Mouse (Mus musculus) hindbrain, embryonic 15.5 days (tissue): Measurements from ENCODE around the gene Txnrd3. TPM values are rescaled to one million over a fixed set of nuclear protein-coding genes. Genes with fewer than 3 reads are reported as not detected.

ENCODE experiments used
- ATAC-seq: fragments of 200-750 bp; cut with Nextera tagmentation; 2 replicates; pipeline ENCODE4 v1.8.0; 2017; ENCODE audit warnings: low read depth, moderate number of reproducible peaks, moderate TSS enrichment; ENCODE audit not compliant: low FRiP score
- H3K27ac ChIP-seq: fragments of 300-500 bp; sonication (generic); replicated peaks from 2 replicates; pipeline ENCODE4 v1.5.1; 2015; ENCODE audit warnings: mild to moderate bottlenecking, inconsistent platforms
- H3K27me3 ChIP-seq: fragments of 300-500 bp; sonication (generic); 2 replicates; pipeline ENCODE4 v1.6.1; 2015; ENCODE audit warnings: control low read depth, inconsistent platforms
- H3K36me3 ChIP-seq: fragments of 300-500 bp; sonication (generic); 2 replicates; pipeline ENCODE4 v1.6.1; 2015; ENCODE audit warnings: control low read depth, inconsistent platforms
- H3K4me1 ChIP-seq: fragments of 300-500 bp; sonication (generic); replicated peaks from 2 replicates; pipeline ENCODE4 v1.6.1; 2015; ENCODE audit warnings: control low read depth, inconsistent platforms
- H3K4me2 ChIP-seq: fragments of 300-500 bp; sonication (generic); 2 replicates; pipeline ENCODE4 v1.6.1; 2015; ENCODE audit warnings: moderate library complexity, mild to moderate bottlenecking, inconsistent platforms
- H3K4me3 ChIP-seq: fragments of 300-500 bp; sonication (generic); 2 replicates; pipeline ENCODE4 v1.5.1; 2015; ENCODE audit warnings: mild to moderate bottlenecking, inconsistent platforms
- H3K9ac ChIP-seq: fragments of 300-500 bp; sonication (generic); 2 replicates; pipeline ENCODE4 v1.6.1; 2015; ENCODE audit warnings: inconsistent platforms
- H3K9me3 ChIP-seq: fragments of 300-500 bp; sonication (generic); 2 replicates; pipeline ENCODE4 v1.6.1; 2016; ENCODE audit warnings: control low read depth, inconsistent platforms
- WGBS: fragments of 180-500 bp; shearing (Covaris S2); methylation state at CpG from one replicate; pipeline ENCODE4 v1.1.7; 2015; 5-methylcytosine and 5-hydroxymethylcytosine counted together
- polyA plus RNA-seq: library from polyadenylated mRNA; unstranded; fragments of >200 nt; fragmentation: Nextera tagmentation; extraction: Ambion mirVana; gene quantifications from 2 replicates; pipeline ENCODE4 v1.2.1, GENCODE M21; 2015

The Txnrd3 gene
- 14.9 and 16.5 TPM in 2 replicates for polyA plus RNA-seq

- Histone ChIP-seq H3K4me3 (peak within 1 kb of the TSS; percentile 81), H3K4me2 (peak within 1 kb of the TSS; percentile 86), H3K9me3 (no peaks in the 10 kb centered on the region), H3K27ac (peak within 1 kb of the TSS; percentile 84), H3K36me3 (no peaks in the 10 kb centered on the region), H3K4me1 (peaks cover 7% of the 10 kb centered on the region; the same call in 1 of the 2 replicates), H3K9ac (peak within 1 kb of the TSS; percentile 71), H3K27me3 (no peaks in the 10 kb centered on the region)
- peak; percentile 90 for ATAC-seq
- WGBS, result under 1% methylated on average over 50 of the region's 51 CpGs
These were observed at the start of gene Txnrd3 for GRCm38 (mm10) chr6:89643798-89644270. Gene Txnrd3, plus strand, starts transcription at chr6:89643988.

GRCm38 (mm10) chr6:89595018-89595776, 48.6 kb upstream of the Txnrd3 start, which contains the start of gene Chchd6:
Gene Chchd6, minus strand, starts transcription at chr6:89595652.
- Histone ChIP-seq H3K36me3 (no peaks in the 10 kb centered on the region), H3K27ac (peak within 1 kb of the TSS; percentile 80), H3K4me3 (peak within 1 kb of the TSS; percentile 94), H3K9ac (peak within 1 kb of the TSS; percentile 83), H3K27me3 (no peaks in the 10 kb centered on the region), H3K9me3 (no peaks in the 10 kb centered on the region), H3K4me2 (peak within 1 kb of the TSS; percentile 79), H3K4me1 (peaks cover 18% of the 10 kb centered on the region)
- ATAC-seq, result peak; percentile 99
- under 1% methylated on average over 45 of the region's 56 CpGs for WGBS

- ATAC-seq, result peak; percentile 64
- Histone ChIP-seq H3K4me3 (peak overlapping the region; percentile 94), H3K4me1 (peaks cover 18% of the 10 kb centered on the region), H3K36me3 (no peaks in the 10 kb centered on the region), H3K9ac (no peak overlapping the region), H3K27ac (no peak overlapping the region), H3K4me2 (peak overlapping the region; percentile 79), H3K9me3 (no peaks in the 10 kb centered on the region), H3K27me3 (no peaks in the 10 kb centered on the region)
- WGBS, result 22% methylated on average over 5 of the region's 5 CpGs
These were observed 48.0 kb upstream of the Txnrd3 start for GRCm38 (mm10) chr6:89595777-89596146.

- Histone ChIP-seq H3K4me2 (no peak overlapping the region), H3K27me3 (no peaks in the 10 kb centered on the region), H3K9me3 (no peaks in the 10 kb centered on the region), H3K36me3 (no peaks in the 10 kb centered on the region), H3K4me1 (peaks cover 18% of the 10 kb centered on the region), H3K9ac (no peak overlapping the region), H3K4me3 (no peak overlapping the region), H3K27ac (no peak overlapping the region)
- ATAC-seq, result no peak
- WGBS, result 94% methylated on average over 1 of the region's 1 CpGs
These were observed 47.3 kb upstream of the Txnrd3 start for GRCm38 (mm10) chr6:89596510-89596909.

GRCm38 (mm10) chr6:89606096-89606495, 37.7 kb upstream of the Txnrd3 start:
- 41% methylated on average over 3 of the region's 3 CpGs for WGBS
- no peak overlapping the region for H3K27ac ChIP-seq
- H3K4me3 ChIP-seq, result no peak overlapping the region
- H3K27me3 ChIP-seq, result no peaks in the 10 kb centered on the region
- H3K9ac ChIP-seq, result no peak overlapping the region
- no peaks in the 10 kb centered on the region for H3K9me3 ChIP-seq
- no peak for ATAC-seq
- H3K4me2 ChIP-seq, result no peak overlapping the region
- H3K36me3 ChIP-seq, result no peaks in the 10 kb centered on the region
- H3K4me1 ChIP-seq, result no peaks in the 10 kb centered on the region

GRCm38 (mm10) chr6:89607999-89608398, 35.8 kb upstream of the Txnrd3 start:
- 50% methylated on average over 4 of the region's 4 CpGs for WGBS
- ATAC-seq, result no peak
- no peaks in the 10 kb centered on the region for H3K9me3 ChIP-seq
- peaks cover under 1% of the 10 kb centered on the region for H3K4me1 ChIP-seq
- H3K4me3 ChIP-seq, result no peak overlapping the region
- H3K27ac ChIP-seq, result no peak overlapping the region
- no peaks in the 10 kb centered on the region for H3K36me3 ChIP-seq
- H3K4me2 ChIP-seq, result no peak overlapping the region
- H3K27me3 ChIP-seq, result no peaks in the 10 kb centered on the region
- no peak overlapping the region for H3K9ac ChIP-seq

- H3K9ac ChIP-seq, result no peak overlapping the region
- H3K4me2 ChIP-seq, result no peak overlapping the region
- WGBS, result 17% methylated on average over 15 of the region's 15 CpGs
These were observed 30.3 kb upstream of the Txnrd3 start for GRCm38 (mm10) chr6:89613336-89614106.

GRCm38 (mm10) chr6:89614107-89614471, 29.7 kb upstream of the Txnrd3 start:
- no peak overlapping the region for H3K4me2 ChIP-seq

More at GRCm38 (mm10) chr6:89613336-89614106, 30.3 kb upstream of the Txnrd3 start:
- Histone ChIP-seq H3K27ac (peak overlapping the region; percentile 87), H3K4me3 (no peak overlapping the region), H3K9me3 (no peaks in the 10 kb centered on the region), H3K27me3 (no peaks in the 10 kb centered on the region), H3K36me3 (no peaks in the 10 kb centered on the region), H3K4me1 (peaks cover 26% of the 10 kb centered on the region)
- ATAC-seq, result peak; percentile 94

GRCm38 (mm10) chr6:89614596-89615372, 29.0 kb upstream of the Txnrd3 start:
- H3K4me3 ChIP-seq, result no peak overlapping the region
- 70% methylated on average over 7 of the region's 7 CpGs for WGBS
- H3K9me3 ChIP-seq, result no peaks in the 10 kb centered on the region
- H3K27me3 ChIP-seq, result no peaks in the 10 kb centered on the region
- no peak for ATAC-seq
- H3K27ac ChIP-seq, result peak overlapping the region; percentile 87
- no peaks in the 10 kb centered on the region for H3K36me3 ChIP-seq
- no peak overlapping the region for H3K4me2 ChIP-seq
- H3K4me1 ChIP-seq, result peaks cover 26% of the 10 kb centered on the region
- no peak overlapping the region for H3K9ac ChIP-seq

More at GRCm38 (mm10) chr6:89614107-89614471, 29.7 kb upstream of the Txnrd3 start:
- no peaks in the 10 kb centered on the region for H3K27me3 ChIP-seq
- no peaks in the 10 kb centered on the region for H3K36me3 ChIP-seq
- ATAC-seq, result peak; percentile 25; the same call in 1 of the 2 replicates
- H3K27ac ChIP-seq, result peak overlapping the region; percentile 87
- no peak overlapping the region for H3K4me3 ChIP-seq
- 14% methylated on average over 2 of the region's 2 CpGs for WGBS
- H3K9me3 ChIP-seq, result no peaks in the 10 kb centered on the region
- peaks cover 26% of the 10 kb centered on the region for H3K4me1 ChIP-seq
- no peak overlapping the region for H3K9ac ChIP-seq

GRCm38 (mm10) chr6:89615373-89615755, 28.4 kb upstream of the Txnrd3 start:
- no peak overlapping the region for H3K4me2 ChIP-seq
- H3K4me1 ChIP-seq, result peaks cover 26% of the 10 kb centered on the region
- H3K36me3 ChIP-seq, result no peaks in the 10 kb centered on the region
- H3K9ac ChIP-seq, result no peak overlapping the region
- WGBS, result 22% methylated on average over 7 of the region's 7 CpGs
- no peak overlapping the region for H3K4me3 ChIP-seq
- H3K9me3 ChIP-seq, result no peaks in the 10 kb centered on the region
- H3K27ac ChIP-seq, result peak overlapping the region; percentile 31; the same call in 1 of the 2 replicates
- no peak for ATAC-seq
- H3K27me3 ChIP-seq, result no peaks in the 10 kb centered on the region

- Histone ChIP-seq H3K27ac (no peak overlapping the region), H3K4me3 (no peak overlapping the region), H3K9ac (no peak overlapping the region), H3K4me2 (no peak overlapping the region), H3K9me3 (no peaks in the 10 kb centered on the region), H3K36me3 (no peaks in the 10 kb centered on the region), H3K4me1 (no peaks in the 10 kb centered on the region), H3K27me3 (no peaks in the 10 kb centered on the region)
- 87% methylated on average over 3 of the region's 3 CpGs for WGBS
- no peak for ATAC-seq
These were observed 21.1 kb upstream of the Txnrd3 start for GRCm38 (mm10) chr6:89622647-89623046.
